Mouse (Mus musculus) forebrain, embryonic 15.5 days (tissue): ENCODE measurements around the gene Psmb8. TPM values are rescaled to one million over a fixed set of nuclear protein-coding genes. Genes with fewer than 3 reads are reported as not detected.
"Not testable (repeated sequence)": the region's sequence is repeated elsewhere in the genome, so short reads cannot be mapped to it uniquely, and the experiment has no call there.

Source experiments
- ATAC-seq: fragments of 200-750 bp; cut with Nextera tagmentation; replicated peaks from 2 replicates; pipeline ENCODE4 v1.8.0; 2017; ENCODE audit warnings: mild to moderate bottlenecking, moderate TSS enrichment, moderate library complexity
- H3K27ac ChIP-seq: fragments of 300-500 bp; sonication (generic); replicated peaks from 2 replicates; pipeline ENCODE4 v1.5.1; 2015; ENCODE audit warnings: mild to moderate bottlenecking, inconsistent platforms
- H3K27me3 ChIP-seq: fragments of 300-500 bp; sonication (generic); 2 replicates; pipeline ENCODE4 v1.6.1; 2015; ENCODE audit warnings: inconsistent platforms
- H3K36me3 ChIP-seq: fragments of 300-500 bp; sonication (generic); 2 replicates; pipeline ENCODE4 v1.6.1; 2015; ENCODE audit warnings: mild to moderate bottlenecking, inconsistent platforms
- H3K4me1 ChIP-seq: fragments of 300-500 bp; sonication (generic); 2 replicates; pipeline ENCODE4 v1.6.1; 2015; ENCODE audit warnings: inconsistent platforms
- H3K4me2 ChIP-seq: fragments of 300-500 bp; sonication (generic); replicated peaks from 2 replicates; pipeline ENCODE4 v1.6.1; 2015; ENCODE audit warnings: mild to moderate bottlenecking, inconsistent platforms
- H3K4me3 ChIP-seq: fragments of 300-500 bp; sonication (generic); 2 replicates; pipeline ENCODE4 v1.5.1; 2015; ENCODE audit warnings: mild to moderate bottlenecking, inconsistent platforms
- H3K9ac ChIP-seq: fragments of 300-500 bp; sonication (generic); replicated peaks from 2 replicates; pipeline ENCODE4 v1.6.1; 2015; ENCODE audit warnings: mild to moderate bottlenecking, inconsistent platforms
- H3K9me3 ChIP-seq: fragments of 300-500 bp; sonication (generic); 2 replicates; pipeline ENCODE4 v1.6.1; 2016; ENCODE audit warnings: inconsistent platforms
- WGBS: fragments of 180-500 bp; shearing (Covaris S2); methylation state at CpG from one replicate; pipeline ENCODE4 v1.1.7; 2015; ENCODE audit warnings: mixed read lengths; 5-methylcytosine and 5-hydroxymethylcytosine counted together
- polyA plus RNA-seq: library from polyadenylated mRNA; unstranded; fragments of >200 nt; fragmentation: Nextera tagmentation; extraction: Ambion mirVana; gene quantifications from 2 replicates; pipeline ENCODE4 v1.2.1, GENCODE M21; 2015

The Psmb8 gene
- polyA plus RNA-seq, 1 experiment from 2014 or later = 2.6 TPM

DNA sequence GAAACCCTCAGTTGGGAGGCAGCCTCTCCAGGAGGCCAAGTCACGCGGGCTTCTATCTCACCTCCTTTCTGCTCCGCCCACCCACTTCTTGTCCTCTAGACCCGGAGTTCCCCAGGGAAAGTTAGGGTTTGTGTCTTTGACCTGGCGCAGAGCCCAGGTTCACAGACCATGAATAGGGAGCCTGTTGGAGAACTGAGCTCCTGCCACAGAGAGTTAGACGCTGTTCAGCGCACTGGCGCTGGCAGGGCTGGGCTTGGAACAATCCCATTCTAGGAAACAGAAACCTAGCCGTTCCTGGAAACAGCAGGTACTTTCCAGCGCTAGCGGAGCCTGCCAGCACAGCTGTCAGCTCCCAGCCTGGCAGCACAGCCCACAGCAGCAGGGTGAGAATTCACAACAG is 21.2 kb downstream of the Psmb8 start:
- Histone ChIP-seq H3K9me3 (no peaks in the 10 kb centered on the region), H3K9ac (no peak overlapping the region), H3K36me3 (no peaks in the 10 kb centered on the region), H3K4me3 (no peak overlapping the region), H3K27ac (no peak overlapping the region), H3K27me3 (peaks cover 12% of the 10 kb centered on the region; the same call in 1 of the 2 replicates), H3K4me2 (no peak overlapping the region), H3K4me1 (no peaks in the 10 kb centered on the region)
- WGBS = 63% methylated on average over 11 of the region's 11 CpGs
- no peak for ATAC-seq

DNA sequence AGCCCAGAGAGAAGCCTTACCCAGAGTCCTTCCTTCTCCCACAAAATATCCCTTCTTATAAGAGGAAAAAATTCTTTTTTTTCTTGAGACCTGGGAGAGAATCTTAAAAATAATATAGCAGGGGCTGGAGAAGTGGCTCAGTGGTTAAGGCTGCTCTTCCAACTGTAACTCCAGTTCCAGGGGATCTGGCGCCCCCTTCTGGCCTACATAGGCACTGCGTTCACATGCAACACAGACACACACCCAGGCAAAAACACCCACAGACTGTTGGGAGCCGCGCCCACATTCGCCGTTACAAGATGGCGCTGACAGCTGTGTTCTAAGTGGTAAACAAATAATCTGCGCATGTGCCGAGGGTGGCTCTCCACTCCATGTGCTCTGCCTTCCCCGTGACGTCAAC is 21.6 kb downstream of the Psmb8 start:
- H3K9ac ChIP-seq, H3K36me3 ChIP-seq, H3K4me2 ChIP-seq, ATAC-seq, H3K4me1 ChIP-seq, H3K27ac ChIP-seq, H3K9me3 ChIP-seq, H3K4me3 ChIP-seq: not testable (repeated sequence)
- peaks cover 12% of the 10 kb centered on the region; the same call in 1 of the 2 replicates for H3K27me3 ChIP-seq
- 89% methylated on average over 9 of the region's 11 CpGs for WGBS

DNA sequence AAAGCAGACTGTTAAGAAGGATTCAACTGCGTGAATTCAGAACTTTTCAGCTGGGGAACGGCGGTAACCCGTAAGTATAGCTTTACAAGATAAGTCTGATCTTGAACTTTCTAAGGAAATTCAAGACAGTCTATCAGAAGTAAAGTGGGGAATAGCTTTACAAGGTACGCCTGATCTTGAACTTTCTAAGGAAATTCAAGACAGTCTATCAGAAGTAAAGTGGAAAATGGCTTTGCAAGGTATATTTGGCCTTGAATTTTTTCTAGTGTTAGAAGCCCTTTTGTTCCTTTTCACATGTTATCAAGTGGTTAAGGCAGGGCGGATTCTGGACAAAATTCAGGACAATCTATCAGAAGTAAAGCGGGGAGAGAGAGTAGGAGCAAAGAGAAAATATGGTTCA is 22.3 kb downstream of the Psmb8 start:
- H3K27ac ChIP-seq, H3K4me2 ChIP-seq, H3K36me3 ChIP-seq, H3K4me3 ChIP-seq, H3K9me3 ChIP-seq, H3K27me3 ChIP-seq, H3K4me1 ChIP-seq, H3K9ac ChIP-seq, ATAC-seq: not testable (repeated sequence)
- WGBS = 97% methylated on average over 4 of the region's 7 CpGs

DNA sequence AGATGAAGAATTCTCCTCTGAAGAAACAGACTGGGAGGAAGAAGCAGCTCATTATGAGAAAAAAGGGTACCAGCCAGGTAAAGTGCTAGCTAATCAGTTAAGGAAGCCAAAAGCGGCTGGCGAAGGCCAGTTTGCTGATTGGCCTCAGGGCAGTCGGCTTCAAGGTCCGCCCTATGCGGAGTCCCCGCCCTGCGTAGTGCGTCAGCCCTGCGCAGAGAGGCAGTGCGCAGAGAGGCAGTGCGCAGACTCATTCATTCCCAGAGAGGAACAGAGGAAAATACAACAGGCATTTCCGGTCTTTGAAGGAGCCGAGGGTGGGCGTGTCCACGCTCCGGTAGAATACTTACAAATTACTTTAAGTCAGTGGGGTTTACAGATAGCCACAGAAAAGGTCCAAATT is 22.9 kb downstream of the Psmb8 start:
- not testable (repeated sequence) for H3K4me2 ChIP-seq, H3K9ac ChIP-seq, H3K9me3 ChIP-seq, ATAC-seq, H3K36me3 ChIP-seq, H3K27me3 ChIP-seq, H3K4me3 ChIP-seq, H3K27ac ChIP-seq, H3K4me1 ChIP-seq
- 93% methylated on average over 8 of the region's 16 CpGs for WGBS

DNA sequence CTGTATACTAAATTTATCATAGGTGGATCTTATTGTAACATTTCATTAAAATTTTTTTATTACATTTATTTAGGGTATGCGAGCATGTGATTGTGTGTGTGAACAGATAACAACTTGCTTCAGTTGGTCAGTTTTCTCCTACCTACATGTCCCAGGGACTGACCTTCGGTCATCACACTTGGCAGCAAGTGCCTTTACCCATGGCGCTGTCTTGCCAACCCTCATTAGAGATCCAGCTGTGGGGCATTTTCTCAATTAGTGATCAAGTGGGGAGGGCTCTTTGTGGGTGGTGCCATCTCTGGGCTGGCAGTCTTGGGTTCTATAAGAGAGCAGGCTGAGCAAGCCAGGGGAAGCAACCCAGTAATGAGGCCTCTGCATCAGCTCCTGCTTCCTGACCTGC is 27.3 kb downstream of the Psmb8 start:
- 94% methylated on average over 3 of the region's 3 CpGs for WGBS
- Histone ChIP-seq H3K27ac (no peak overlapping the region), H3K9me3 (no peaks in the 10 kb centered on the region), H3K27me3 (no peaks in the 10 kb centered on the region), H3K36me3 (no peaks in the 10 kb centered on the region), H3K4me2 (no peak overlapping the region), H3K4me3 (no peak overlapping the region), H3K4me1 (no peaks in the 10 kb centered on the region), H3K9ac (no peak overlapping the region)
- no peak for ATAC-seq

DNA sequence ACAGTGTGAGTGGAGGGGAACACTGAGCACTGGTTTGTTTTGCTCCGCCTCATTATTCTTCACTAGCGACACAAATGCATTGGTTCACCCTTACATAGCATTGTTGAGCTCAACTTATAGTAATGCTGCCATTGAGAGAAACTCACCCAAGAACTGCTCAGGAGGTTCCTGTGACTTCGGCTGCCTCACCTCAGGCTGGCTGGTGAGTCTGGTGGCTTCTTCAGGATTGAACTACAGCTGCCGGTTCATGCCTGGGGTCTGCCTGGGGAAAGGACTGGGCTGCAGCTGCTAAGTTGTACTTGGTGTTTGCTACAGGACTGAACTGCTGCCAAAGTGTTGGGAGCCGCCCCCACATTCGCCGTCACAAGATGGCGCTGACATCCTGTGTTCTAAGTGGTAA is 27.9 kb downstream of the Psmb8 start:
- Histone ChIP-seq H3K9ac (no peak overlapping the region), H3K27ac (no peak overlapping the region), H3K36me3 (no peaks in the 10 kb centered on the region), H3K4me1 (no peaks in the 10 kb centered on the region), H3K9me3 (no peaks in the 10 kb centered on the region), H3K4me3 (no peak overlapping the region), H3K4me2 (no peak overlapping the region), H3K27me3 (no peaks in the 10 kb centered on the region)
- 96% methylated on average over 8 of the region's 8 CpGs for WGBS
- no peak for ATAC-seq

DNA sequence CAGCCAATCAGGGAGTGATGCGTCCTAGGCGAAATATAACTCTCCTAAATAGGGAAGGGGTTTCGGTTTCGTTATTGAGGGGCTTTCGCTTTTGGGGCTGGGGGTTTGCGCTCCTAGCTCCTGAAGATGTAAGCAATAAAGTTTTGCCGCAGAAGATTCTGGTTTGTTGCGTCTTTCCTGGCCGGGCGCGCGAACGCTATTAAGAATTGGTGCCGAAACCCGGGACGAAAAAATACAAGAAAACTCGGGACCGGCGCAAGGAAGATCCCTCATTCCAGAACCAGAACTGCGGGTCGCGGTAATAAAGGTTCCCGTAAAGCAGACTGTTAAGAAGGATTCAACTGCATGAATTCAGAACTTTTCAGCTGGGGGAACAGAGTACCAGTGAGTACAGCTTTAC is 28.4 kb downstream of the Psmb8 start:
- not testable (repeated sequence) for H3K27ac ChIP-seq, H3K36me3 ChIP-seq, H3K9me3 ChIP-seq, H3K27me3 ChIP-seq, H3K4me3 ChIP-seq, H3K9ac ChIP-seq, ATAC-seq, H3K4me2 ChIP-seq, H3K4me1 ChIP-seq
- WGBS = 96% methylated on average over 17 of the region's 23 CpGs

DNA sequence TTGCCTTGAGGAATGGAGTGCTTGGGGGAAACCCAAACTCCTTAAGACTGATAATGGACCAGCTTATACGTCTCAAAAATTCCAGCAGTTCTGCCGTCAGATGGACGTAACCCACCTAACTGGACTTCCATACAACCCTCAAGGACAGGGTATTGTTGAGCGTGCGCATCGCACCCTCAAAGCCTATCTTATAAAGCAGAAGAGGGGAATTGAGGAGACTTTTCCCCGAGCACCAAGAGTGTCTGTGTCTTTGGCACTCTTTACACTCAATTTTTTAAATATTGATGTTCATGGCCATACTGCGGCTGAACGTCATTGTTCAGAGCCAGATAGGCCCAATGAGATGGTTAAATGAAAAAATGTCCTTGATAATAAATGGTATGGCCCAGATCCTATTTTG is 33.5 kb downstream of the Psmb8 start:
- 94% methylated on average over 7 of the region's 9 CpGs for WGBS
- not testable (repeated sequence) for H3K27me3 ChIP-seq

DNA sequence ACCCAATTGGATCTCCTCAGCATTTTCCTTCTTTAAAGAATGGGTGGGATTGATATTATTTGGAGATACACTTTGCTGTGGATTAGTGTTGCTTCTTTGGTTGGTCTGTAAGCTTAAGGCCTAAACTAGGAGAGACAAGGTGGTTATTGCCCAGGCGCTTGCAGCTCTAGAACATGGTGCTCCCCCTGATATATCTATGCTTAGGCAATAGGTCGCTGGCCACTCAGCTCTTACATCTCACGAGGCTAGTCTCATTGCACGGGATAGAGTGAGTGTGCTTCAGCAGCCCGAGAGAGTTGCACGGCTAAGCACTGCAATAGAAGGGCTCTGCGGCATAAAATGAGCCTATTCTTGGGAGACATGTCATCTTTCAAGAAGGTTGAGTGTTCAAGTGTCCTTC is 34.5 kb downstream of the Psmb8 start:
- H3K36me3 ChIP-seq, ATAC-seq, H3K9me3 ChIP-seq, H3K27me3 ChIP-seq, H3K4me1 ChIP-seq, H3K9ac ChIP-seq, H3K4me2 ChIP-seq, H3K27ac ChIP-seq, H3K4me3 ChIP-seq: not testable (repeated sequence)
- WGBS = 95% methylated on average over 7 of the region's 7 CpGs

More for the DNA sequence above, 33.5 kb downstream of the Psmb8 start:
- not testable (repeated sequence) for H3K9ac ChIP-seq, H3K4me2 ChIP-seq, H3K4me1 ChIP-seq, H3K36me3 ChIP-seq, H3K4me3 ChIP-seq, H3K27ac ChIP-seq, ATAC-seq, H3K9me3 ChIP-seq

DNA sequence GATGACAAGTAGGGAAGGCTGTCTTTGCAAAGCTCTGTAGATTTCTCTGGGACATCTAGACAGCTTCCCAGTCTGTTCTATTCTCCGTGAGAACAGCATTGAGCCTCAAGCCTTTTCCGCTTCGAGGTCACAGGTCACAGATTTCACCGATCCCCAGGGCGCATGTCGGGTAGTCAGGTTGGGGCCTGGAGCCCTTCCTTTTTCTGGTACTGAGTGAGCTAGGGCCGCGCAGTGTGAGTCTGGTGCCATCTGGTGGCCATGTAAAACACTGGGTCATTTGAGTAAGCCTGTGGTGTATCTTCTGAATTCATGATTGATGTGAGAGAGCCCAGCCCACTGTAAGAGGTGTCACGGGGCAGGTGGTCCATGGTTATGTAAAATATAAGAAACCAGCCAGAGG is 37.4 kb downstream of the Psmb8 start:
- Histone ChIP-seq H3K9me3 (no peaks in the 10 kb centered on the region), H3K4me2 (no peak overlapping the region), H3K4me1 (no peaks in the 10 kb centered on the region), H3K36me3 (no peaks in the 10 kb centered on the region), H3K9ac (no peak overlapping the region), H3K27me3 (no peaks in the 10 kb centered on the region), H3K4me3 (no peak overlapping the region), H3K27ac (no peak overlapping the region)
- peak; percentile 60 for ATAC-seq
- 49% methylated on average over 9 of the region's 9 CpGs for WGBS

DNA sequence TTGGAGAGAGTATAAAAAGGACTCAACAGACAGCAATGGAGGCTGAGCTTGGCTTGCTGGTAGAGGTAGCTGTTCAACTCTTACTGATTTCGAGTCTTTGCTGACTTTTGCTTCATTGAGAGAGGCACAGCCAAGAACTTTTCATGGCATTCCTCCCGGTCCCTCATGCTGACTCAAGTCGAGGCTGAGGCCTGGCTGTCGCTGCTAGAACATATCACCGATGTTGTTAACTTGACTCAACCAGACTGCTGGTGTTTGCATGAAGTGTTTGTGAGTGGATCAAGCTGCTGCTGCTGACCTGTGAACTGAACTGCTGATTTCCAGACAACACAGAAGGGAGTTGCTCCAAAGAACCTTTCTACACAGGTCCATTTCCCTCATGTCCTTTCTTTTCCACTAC is 39.2 kb downstream of the Psmb8 start:
- H3K36me3 ChIP-seq = no peaks in the 10 kb centered on the region
- 82% methylated on average over 5 of the region's 5 CpGs for WGBS
- H3K27ac ChIP-seq = no peak overlapping the region
- H3K9ac ChIP-seq = no peak overlapping the region
- H3K4me1 ChIP-seq = no peaks in the 10 kb centered on the region
- H3K27me3 ChIP-seq = no peaks in the 10 kb centered on the region
- no peak for ATAC-seq
- H3K4me3 ChIP-seq = no peak overlapping the region
- no peak overlapping the region for H3K4me2 ChIP-seq
- no peaks in the 10 kb centered on the region for H3K9me3 ChIP-seq

DNA sequence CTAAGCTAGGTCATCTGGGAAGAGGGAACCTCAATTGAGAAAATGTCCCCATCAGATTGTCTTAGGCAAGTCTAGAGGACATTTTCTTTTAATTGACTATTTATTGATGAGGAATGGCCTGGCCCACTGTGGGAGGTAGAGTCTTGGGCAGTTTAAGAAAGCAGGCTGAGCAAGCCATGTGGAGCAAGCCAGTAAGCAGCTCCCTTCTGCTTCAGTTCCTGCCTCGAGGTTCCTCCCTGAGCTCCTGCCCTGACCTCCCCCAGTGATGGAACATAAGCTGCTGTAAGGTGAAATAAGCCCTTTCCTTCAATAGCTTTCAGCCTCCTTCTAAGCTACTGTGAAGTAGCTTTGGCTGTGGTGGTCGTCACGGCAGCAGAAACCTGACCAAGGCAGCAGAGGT is 40.2 kb downstream of the Psmb8 start:
- H3K4me3 ChIP-seq = no peak overlapping the region
- no peak for ATAC-seq
- WGBS = 82% methylated on average over 3 of the region's 3 CpGs
- no peaks in the 10 kb centered on the region for H3K4me1 ChIP-seq
- H3K27me3 ChIP-seq = no peaks in the 10 kb centered on the region
- no peaks in the 10 kb centered on the region for H3K9me3 ChIP-seq
- H3K36me3 ChIP-seq = no peaks in the 10 kb centered on the region
- no peak overlapping the region for H3K27ac ChIP-seq
- no peak overlapping the region for H3K9ac ChIP-seq
- H3K4me2 ChIP-seq = no peak overlapping the region

DNA sequence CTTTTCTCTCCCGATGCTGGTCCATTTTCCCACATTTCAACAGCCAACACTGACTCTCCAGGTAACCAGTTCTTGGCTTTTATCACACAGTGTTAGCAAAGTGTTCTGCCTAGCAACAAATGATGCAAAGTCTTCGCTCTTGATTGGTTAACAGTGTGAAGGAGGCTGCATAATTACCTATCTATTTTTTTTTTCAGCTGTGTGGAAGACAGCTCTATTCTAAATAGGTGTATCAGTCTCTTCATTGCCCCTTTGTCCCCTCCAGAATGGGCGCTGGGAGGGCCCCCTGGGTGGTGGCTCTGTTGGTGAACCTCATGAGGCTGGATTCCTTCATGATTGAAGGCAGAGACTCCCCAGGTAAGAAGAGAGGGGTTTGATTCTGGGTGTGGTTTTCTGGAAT is 41.2 kb downstream of the Psmb8 start, which contains the start of gene H2-Ob:
Gene H2-Ob, plus strand, starts transcription at position 198 of the 400 bp plus-strand sequence.
- no peaks in the 10 kb centered on the region for H3K27me3 ChIP-seq
- no peak for ATAC-seq
- 53% methylated on average over 3 of the region's 3 CpGs for WGBS

More for the DNA sequence above, 41.2 kb downstream of the Psmb8 start, which contains the start of gene H2-Ob:
- Histone ChIP-seq H3K9me3 (no peaks in the 10 kb centered on the region), H3K4me1 (no peaks in the 10 kb centered on the region), H3K36me3 (no peaks in the 10 kb centered on the region), H3K4me2 (no peak within 1 kb of the TSS), H3K27ac (no peak within 1 kb of the TSS), H3K9ac (no peak within 1 kb of the TSS), H3K4me3 (no peak within 1 kb of the TSS)
